Mouse (Mus musculus): ENCODE data around the gene Dzip1.

- no peak for TF ChIP-seq CTCF (IDR thresholded peaks at IDR 0.05; ENCODE audit: low read depth, low read length)
- no peak for TF ChIP-seq GATA2 (IDR thresholded peaks at IDR 0.05; ENCODE audit: borderline replicate concordance, low read depth, low read length)
- TF ChIP-seq POLR2AphosphoS5 (IDR thresholded peaks at IDR 0.05; ENCODE audit: insufficient replicate concordance, low read depth, low read length) = no peak
- no peak for TF ChIP-seq TAL1 (conservative IDR thresholded peaks at IDR 0.05; ENCODE audit: low read depth, low read length)
- no peak for TF ChIP-seq GATA1 (IDR thresholded peaks at IDR 0.05; ENCODE audit: borderline replicate concordance, low read length)
Observed at GRCm38 (mm10) chr14:118899940-118900339, 25.3 kb downstream of the Dzip1 start.

Data from G1E (cell line).